Mouse (Mus musculus) embryonic facial prominence, embryonic 10.5 days (tissue): ENCODE measurements around the gene Cntn6. TPM values are rescaled to one million over a fixed set of nuclear protein-coding genes. Genes with fewer than 3 reads are reported as not detected.

Experiments used
- DNase-seq: peaks from one replicate; pipeline ENCODE4 v3.0.0-alpha.2; 2017; ENCODE audit warnings: low spot score
- H3K27ac ChIP-seq: fragments of 300-500 bp; sonication (generic); replicated peaks from 2 replicates; pipeline ENCODE4 v1.5.1; 2016; ENCODE audit warnings: mild to moderate bottlenecking
- H3K27me3 ChIP-seq: fragments of 300-500 bp; sonication (generic); replicated peaks from 2 replicates; pipeline ENCODE4 v1.6.1; 2016; ENCODE audit warnings: low read depth, mild to moderate bottlenecking; ENCODE audit not compliant: poor library complexity, severe bottlenecking
- H3K36me3 ChIP-seq: fragments of 300-500 bp; sonication (generic); replicated peaks from 2 replicates; pipeline ENCODE4 v1.6.1; 2016; ENCODE audit warnings: mild to moderate bottlenecking, moderate library complexity
- H3K4me1 ChIP-seq: fragments of 300-500 bp; sonication (generic); 2 replicates; pipeline ENCODE4 v1.6.1; 2016
- H3K4me3 ChIP-seq: fragments of 300-500 bp; sonication (generic); 2 replicates; pipeline ENCODE4 v1.5.1; 2016; ENCODE audit warnings: mild to moderate bottlenecking, moderate library complexity
- H3K9me3 ChIP-seq: fragments of 300-500 bp; sonication (generic); 2 replicates; pipeline ENCODE4 v1.6.1; 2016; ENCODE audit warnings: mild to moderate bottlenecking
- WGBS: fragments of 180-500 bp; shearing (Covaris S2); methylation state at CpG from one replicate; pipeline ENCODE4 v1.1.7; 2016; 5-methylcytosine and 5-hydroxymethylcytosine counted together
- polyA plus RNA-seq: library from polyadenylated mRNA; unstranded; fragments of >200 nt; fragmentation: Nextera tagmentation; extraction: Ambion mirVana; gene quantifications from 2 replicates; pipeline ENCODE4 v1.2.1, GENCODE M21; 2016

Cntn6 gene
- polyA plus RNA-seq, 1 experiment from 2014 or later = 0.88 TPM

- H3K4me1 ChIP-seq = no peaks in the 10 kb centered on the region
- no peaks in the 10 kb centered on the region for H3K9me3 ChIP-seq
- DNase-seq = no peak
- H3K27ac ChIP-seq = no peak overlapping the region
- no peaks in the 10 kb centered on the region for H3K36me3 ChIP-seq
- WGBS = 90% methylated on average over 3 of the region's 3 CpGs
- H3K4me3 ChIP-seq = no peak overlapping the region
- no peaks in the 10 kb centered on the region for H3K27me3 ChIP-seq
These were observed 160.9 kb downstream of the Cntn6 start for GRCm38 (mm10) chr6:104653518-104653917.

- H3K27ac ChIP-seq = no peak overlapping the region
- no peaks in the 10 kb centered on the region for H3K4me1 ChIP-seq
- no peak for DNase-seq
- H3K4me3 ChIP-seq = no peak overlapping the region
- H3K27me3 ChIP-seq = no peaks in the 10 kb centered on the region
- H3K9me3 ChIP-seq = no peaks in the 10 kb centered on the region
- no peaks in the 10 kb centered on the region for H3K36me3 ChIP-seq
- WGBS = 80% methylated on average over 2 of the region's 2 CpGs
These were observed 176.1 kb downstream of the Cntn6 start for GRCm38 (mm10) chr6:104668701-104669100.

- H3K27me3 ChIP-seq = no peaks in the 10 kb centered on the region
- H3K4me3 ChIP-seq = no peak overlapping the region
- no peak overlapping the region for H3K27ac ChIP-seq
- H3K36me3 ChIP-seq = no peaks in the 10 kb centered on the region
- H3K9me3 ChIP-seq = no peaks in the 10 kb centered on the region
- no peak for DNase-seq
- no peaks in the 10 kb centered on the region for H3K4me1 ChIP-seq
These were observed 181.7 kb downstream of the Cntn6 start for GRCm38 (mm10) chr6:104674249-104674648.

GRCm38 (mm10) chr6:104679809-104680495 lies 187.4 kb downstream of the Cntn6 start:
- 88% methylated on average over 1 of the region's 1 CpGs for WGBS
- Histone ChIP-seq H3K9me3 (no peaks in the 10 kb centered on the region), H3K4me3 (no peak overlapping the region), H3K27ac (no peak overlapping the region), H3K4me1 (no peaks in the 10 kb centered on the region), H3K27me3 (no peaks in the 10 kb centered on the region), H3K36me3 (no peaks in the 10 kb centered on the region)
- DNase-seq = no peak

GRCm38 (mm10) chr6:104687980-104688379 lies 195.4 kb downstream of the Cntn6 start:
- Histone ChIP-seq H3K9me3 (no peaks in the 10 kb centered on the region), H3K27ac (no peak overlapping the region), H3K36me3 (no peaks in the 10 kb centered on the region), H3K27me3 (no peaks in the 10 kb centered on the region), H3K4me1 (no peaks in the 10 kb centered on the region), H3K4me3 (no peak overlapping the region)
- WGBS = 80% methylated on average over 3 of the region's 3 CpGs
- DNase-seq = no peak

- DNase-seq = no peak
- H3K4me3 ChIP-seq = no peak overlapping the region
- H3K9me3 ChIP-seq = no peaks in the 10 kb centered on the region
- no peaks in the 10 kb centered on the region for H3K36me3 ChIP-seq
- H3K4me1 ChIP-seq = no peaks in the 10 kb centered on the region
- H3K27me3 ChIP-seq = no peaks in the 10 kb centered on the region
- no peak overlapping the region for H3K27ac ChIP-seq
- 84% methylated on average over 6 of the region's 6 CpGs for whole genome bisulfite sequencing
These were observed 196.0 kb downstream of the Cntn6 start for GRCm38 (mm10) chr6:104688439-104689125.

GRCm38 (mm10) chr6:104728571-104728970 lies 236.0 kb downstream of the Cntn6 start:
- Histone ChIP-seq H3K4me3 (no peak overlapping the region), H3K36me3 (no peaks in the 10 kb centered on the region), H3K9me3 (no peaks in the 10 kb centered on the region), H3K4me1 (no peaks in the 10 kb centered on the region), H3K27me3 (no peaks in the 10 kb centered on the region), H3K27ac (no peak overlapping the region)
- 87% methylated on average over 1 of the region's 1 CpGs for WGBS
- no peak for DNase-seq

GRCm38 (mm10) chr6:104734256-104734655 lies 241.7 kb downstream of the Cntn6 start:
- Histone ChIP-seq H3K27me3 (no peaks in the 10 kb centered on the region), H3K4me1 (no peaks in the 10 kb centered on the region), H3K9me3 (no peaks in the 10 kb centered on the region), H3K4me3 (no peak overlapping the region), H3K27ac (no peak overlapping the region), H3K36me3 (no peaks in the 10 kb centered on the region)
- 89% methylated on average over 1 of the region's 1 CpGs for WGBS
- DNase-seq = no peak

- 93% methylated on average over 4 of the region's 4 CpGs for WGBS
- Histone ChIP-seq H3K4me3 (no peak overlapping the region), H3K36me3 (no peaks in the 10 kb centered on the region), H3K27ac (no peak overlapping the region), H3K9me3 (no peaks in the 10 kb centered on the region), H3K27me3 (no peaks in the 10 kb centered on the region), H3K4me1 (no peaks in the 10 kb centered on the region)
- no peak for DNase-seq
These were observed 246.4 kb downstream of the Cntn6 start for GRCm38 (mm10) chr6:104738999-104739398.

- no peak for DNase-seq
- no peak overlapping the region for H3K4me3 ChIP-seq
- H3K4me1 ChIP-seq = no peaks in the 10 kb centered on the region
- H3K27ac ChIP-seq = no peak overlapping the region
- no peaks in the 10 kb centered on the region for H3K27me3 ChIP-seq
- no peaks in the 10 kb centered on the region for H3K9me3 ChIP-seq
- H3K36me3 ChIP-seq = no peaks in the 10 kb centered on the region
These were observed 265.5 kb downstream of the Cntn6 start for GRCm38 (mm10) chr6:104758125-104758524.

GRCm38 (mm10) chr6:104761226-104761625 lies 268.6 kb downstream of the Cntn6 start:
- 92% methylated on average over 3 of the region's 3 CpGs for WGBS
- no peak overlapping the region for H3K27ac ChIP-seq
- no peaks in the 10 kb centered on the region for H3K4me1 ChIP-seq
- no peak overlapping the region for H3K4me3 ChIP-seq
- H3K9me3 ChIP-seq = no peaks in the 10 kb centered on the region
- no peaks in the 10 kb centered on the region for H3K27me3 ChIP-seq
- DNase-seq = no peak
- H3K36me3 ChIP-seq = no peaks in the 10 kb centered on the region

- Histone ChIP-seq H3K36me3 (no peaks in the 10 kb centered on the region), H3K4me3 (no peak overlapping the region), H3K27ac (no peak overlapping the region), H3K27me3 (no peaks in the 10 kb centered on the region), H3K9me3 (no peaks in the 10 kb centered on the region), H3K4me1 (no peaks in the 10 kb centered on the region)
- 85% methylated on average over 3 of the region's 3 CpGs for WGBS
- DNase-seq = no peak
These were observed 291.3 kb downstream of the Cntn6 start for GRCm38 (mm10) chr6:104783891-104784290.

- Histone ChIP-seq H3K4me1 (no peaks in the 10 kb centered on the region), H3K36me3 (no peaks in the 10 kb centered on the region), H3K27ac (no peak overlapping the region), H3K4me3 (no peak overlapping the region), H3K9me3 (no peaks in the 10 kb centered on the region), H3K27me3 (no peaks in the 10 kb centered on the region)
- WGBS = 83% methylated on average over 2 of the region's 2 CpGs
- DNase-seq = no peak
These were observed 294.9 kb downstream of the Cntn6 start for GRCm38 (mm10) chr6:104787502-104787901.
